Mouse (Mus musculus) gastrocnemius, postnatal 14 days (tissue): ENCODE data around the gene Pdpk1. TPM values are rescaled to one million over a fixed set of nuclear protein-coding genes. Genes with fewer than 3 reads are reported as not detected.
A peak's percentile ranks its signal among the peaks of the same experiment; 100 is the strongest.

ENCODE experiments used
- DNase-seq: peaks from one replicate; pipeline ENCODE4 v3.0.0; 2021; ENCODE audit warnings: mixed read lengths
- intact Hi-C: fragments of 180-260 bp; cut with DNase I; formaldehyde crosslinking; loops from one replicate; pipeline ENCODE4 v1.15.1; 2025; ENCODE audit warnings: low total_unique reads
- total RNA-seq, 2 experiments: library from RNA; stranded (reverse); gene quantifications; 2 replicates each; pipeline ENCODE4 v1.2.3; 2021

Pdpk1 gene
- total RNA-seq, 2 experiments from 2014 or later: 39.5 to 41.3 TPM

GRCm38 (mm10) chr17:24167120-24167519, 16.4 kb upstream of the Pdpk1 start:
- intact Hi-C loops: no loop called here
- DNase-seq: no peak

- DNase-seq: no peak
- intact Hi-C loops: no loop called here
These were observed 14.0 kb upstream of the Pdpk1 start for GRCm38 (mm10) chr17:24164566-24165259.

GRCm38 (mm10) chr17:24163176-24163962, 12.6 kb upstream of the Pdpk1 start, which contains the start of gene Amdhd2:
TSS of gene Amdhd2 (minus strand) at chr17:24163766.
- DNase-seq: peak; percentile 97
- intact Hi-C loops: no loop called here

GRCm38 (mm10) chr17:24162584-24163175, 12.0 kb upstream of the Pdpk1 start:
- no peak for DNase-seq
- intact Hi-C loops: no loop called here

GRCm38 (mm10) chr17:24161466-24161865, 10.7 kb upstream of the Pdpk1 start:
- no peak for DNase-seq
- intact Hi-C loops: no loop called here

- no peak for DNase-seq
- intact Hi-C loops: loop anchor here (5.0 kb wide), 1 partner anchor 230 kb away; no protein-coding TSS in a partner anchor
These were observed 6.8 kb upstream of the Pdpk1 start for GRCm38 (mm10) chr17:24157526-24157925.

GRCm38 (mm10) chr17:24157121-24157520, 6.4 kb upstream of the Pdpk1 start:
- intact Hi-C loops: loop anchor here (5.0 kb wide), 1 partner anchor 230 kb away; no protein-coding TSS in a partner anchor
- no peak for DNase-seq

GRCm38 (mm10) chr17:24156394-24156793, 5.7 kb upstream of the Pdpk1 start:
- no peak for DNase-seq
- intact Hi-C loops: loop anchor here (5.0 kb wide), 1 partner anchor 231 kb away; no protein-coding TSS in a partner anchor

GRCm38 (mm10) chr17:24155742-24156141, 5.0 kb upstream of the Pdpk1 start:
- intact Hi-C loops: loop anchor here (5.0 kb wide), 1 partner anchor 232 kb away; no protein-coding TSS in a partner anchor

GRCm38 (mm10) chr17:24154463-24154862, 3.7 kb upstream of the Pdpk1 start:
- no peak for DNase-seq
- intact Hi-C loops: no loop called here

More at GRCm38 (mm10) chr17:24155742-24156141, 5.0 kb upstream of the Pdpk1 start:
- DNase-seq: no peak

- DNase-seq: peak; percentile 77
- intact Hi-C loops: no loop called here
These were observed 1.3 kb upstream of the Pdpk1 start for GRCm38 (mm10) chr17:24151890-24152563.

- intact Hi-C loops: no loop called here
These were observed 658 bp upstream of the Pdpk1 start for GRCm38 (mm10) chr17:24151382-24151781.

GRCm38 (mm10) chr17:24149421-24149820, 1.3 kb downstream of the Pdpk1 start:
- no peak for DNase-seq
- intact Hi-C loops: no loop called here

More at GRCm38 (mm10) chr17:24151382-24151781, 658 bp upstream of the Pdpk1 start:
- no peak for DNase-seq

- intact Hi-C loops: no loop called here
These were observed 7.8 kb downstream of the Pdpk1 start for GRCm38 (mm10) chr17:24142897-24143296.

GRCm38 (mm10) chr17:24141425-24141920, 9.3 kb downstream of the Pdpk1 start:
- intact Hi-C loops: no loop called here

More at GRCm38 (mm10) chr17:24142897-24143296, 7.8 kb downstream of the Pdpk1 start:
- no peak for DNase-seq

GRCm38 (mm10) chr17:24140845-24141424, 9.8 kb downstream of the Pdpk1 start:
- peak; percentile 24 for DNase-seq
- intact Hi-C loops: no loop called here

More at GRCm38 (mm10) chr17:24141425-24141920, 9.3 kb downstream of the Pdpk1 start:
- peak; percentile 98 for DNase-seq

- intact Hi-C loops: no loop called here
- no peak for DNase-seq
These were observed 10.8 kb downstream of the Pdpk1 start for GRCm38 (mm10) chr17:24139968-24140367.

GRCm38 (mm10) chr17:24139256-24139655, 11.5 kb downstream of the Pdpk1 start:
- no peak for DNase-seq
- intact Hi-C loops: no loop called here
